Mouse (Mus musculus): Measurements from ENCODE around the gene 2310050C09Rik. TPM values are rescaled to one million over a fixed set of nuclear protein-coding genes. Genes with fewer than 3 reads are reported as not detected.

2310050C09Rik gene
- not detected in 2 replicates for polyA plus RNA-seq (2012; rRNA removed; ENCODE audit: low replicate concordance)

DNA sequence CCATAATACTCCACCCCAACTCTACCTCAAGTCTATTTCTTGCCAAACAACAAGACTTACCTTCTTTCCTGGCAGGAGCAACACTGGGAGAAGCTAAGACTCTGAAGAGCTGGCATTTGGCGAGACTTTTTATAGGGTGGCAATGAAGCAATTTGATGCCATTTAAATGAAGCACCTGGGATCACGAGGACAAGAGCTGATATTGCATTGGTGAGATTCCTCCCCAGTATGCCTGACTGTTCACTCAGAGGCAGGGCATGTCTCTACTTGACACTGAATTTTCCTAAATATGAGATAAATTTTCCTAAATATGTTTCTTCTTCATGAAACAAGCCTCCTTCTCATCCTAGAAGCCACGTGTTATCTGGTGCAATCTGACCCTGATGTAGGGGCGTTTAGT, at the start of gene 2310050C09Rik:
TSS of gene 2310050C09Rik (minus strand) at position 101 of the 400 bp plus-strand sequence.

DNA sequence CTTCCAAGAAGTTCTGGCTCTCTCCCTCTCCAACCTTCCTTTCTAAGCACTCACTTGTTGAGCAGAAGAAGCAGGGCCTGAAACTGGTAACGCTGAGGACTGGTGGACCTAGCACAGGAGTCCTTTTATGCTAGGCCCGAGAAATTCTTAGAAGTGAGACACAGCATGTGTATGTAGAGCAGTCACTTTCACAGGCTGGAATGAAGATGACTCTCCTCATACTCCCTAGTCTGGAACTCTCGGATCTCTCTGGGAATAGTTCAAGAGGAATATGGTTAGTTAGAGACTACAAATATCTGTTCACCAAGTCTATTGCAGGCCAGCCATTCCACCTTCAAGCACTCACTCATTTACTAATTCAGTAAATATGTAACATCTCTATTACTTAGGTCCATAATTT, 18.8 kb downstream of the 2310050C09Rik start, which contains the start of gene Lce1l:
TSS of gene Lce1l (minus strand) at position 101 of the 400 bp plus-strand sequence.

GRCm38 (mm10) chr3:92827108-92827507, 42.9 kb downstream of the 2310050C09Rik start, which contains the start of gene Kprp:
TSS of gene Kprp (minus strand) at chr3:92827247.

Other genes with a start within 250 kb of the 2310050C09Rik start
- not detected in 2 replicates for gene Lce6a, start 248.6 kb downstream of the 2310050C09Rik start, polyA plus RNA-seq (2012; rRNA removed; ENCODE audit: low replicate concordance)
- not detected in 2 replicates for gene Lce1a1, start 221.9 kb downstream of the 2310050C09Rik start, polyA plus RNA-seq (2012; rRNA removed; ENCODE audit: low replicate concordance)
- gene Lce1b, start 213.3 kb downstream of the 2310050C09Rik start, polyA plus RNA-seq (2012; rRNA removed; ENCODE audit: low replicate concordance) = 0.19 TPM in 1 of 2 replicates, not detected in the other
- not detected in 2 replicates for gene Lce1a2, start 199.9 kb downstream of the 2310050C09Rik start, polyA plus RNA-seq (2012; rRNA removed; ENCODE audit: low replicate concordance)
- 0.27 TPM in 1 of 2 replicates, not detected in the other for gene Lce1c, start 191.0 kb downstream of the 2310050C09Rik start, polyA plus RNA-seq (2012; rRNA removed; ENCODE audit: low replicate concordance)
- not detected in 2 replicates for gene Lce1d, start 183.0 kb downstream of the 2310050C09Rik start, polyA plus RNA-seq (2012; rRNA removed; ENCODE audit: low replicate concordance)
- not detected in 2 replicates for gene Lce1e, start 161.1 kb downstream of the 2310050C09Rik start, polyA plus RNA-seq (2012; rRNA removed; ENCODE audit: low replicate concordance)
- gene Lce1f, start 149.9 kb downstream of the 2310050C09Rik start, polyA plus RNA-seq (2012; rRNA removed; ENCODE audit: low replicate concordance) = 0.21 TPM in 1 of 2 replicates, not detected in the other
- not detected in 2 replicates for gene Gm38119, start 131.1 kb downstream of the 2310050C09Rik start, polyA plus RNA-seq (2012; rRNA removed; ENCODE audit: low replicate concordance)
- not detected in 2 replicates for gene Lce1g, start 117.9 kb downstream of the 2310050C09Rik start, polyA plus RNA-seq (2012; rRNA removed; ENCODE audit: low replicate concordance)
- gene Lce1h, start 105.2 kb downstream of the 2310050C09Rik start, polyA plus RNA-seq (2012; rRNA removed; ENCODE audit: low replicate concordance) = not detected in 2 replicates
- gene Lce1i, start 91.3 kb downstream of the 2310050C09Rik start, polyA plus RNA-seq (2012; rRNA removed; ENCODE audit: low replicate concordance) = not detected in 2 replicates
- not detected in 2 replicates for gene Lce1j, start 79.7 kb downstream of the 2310050C09Rik start, polyA plus RNA-seq (2012; rRNA removed; ENCODE audit: low replicate concordance)
- not detected in 2 replicates for gene Lce1k, start 62.3 kb downstream of the 2310050C09Rik start, polyA plus RNA-seq (2012; rRNA removed; ENCODE audit: low replicate concordance)
- not detected in 2 replicates for gene Kprp, start 43.0 kb downstream of the 2310050C09Rik start, polyA plus RNA-seq (2012; rRNA removed; ENCODE audit: low replicate concordance)
- gene Lce1l, start 18.9 kb downstream of the 2310050C09Rik start, polyA plus RNA-seq (2012; rRNA removed; ENCODE audit: low replicate concordance) = not detected in 2 replicates
- gene Lce3a, start 56.0 kb upstream of the 2310050C09Rik start, polyA plus RNA-seq (2012; rRNA removed; ENCODE audit: low replicate concordance) = not detected in 2 replicates
- not detected in 2 replicates for gene Lce3b, start 62.8 kb upstream of the 2310050C09Rik start, polyA plus RNA-seq (2012; rRNA removed; ENCODE audit: low replicate concordance)
- not detected in 2 replicates for gene Lce3c, start 74.3 kb upstream of the 2310050C09Rik start, polyA plus RNA-seq (2012; rRNA removed; ENCODE audit: low replicate concordance)
- gene Lce3d, start 87.2 kb upstream of the 2310050C09Rik start, polyA plus RNA-seq (2012; rRNA removed; ENCODE audit: low replicate concordance) = not detected in 2 replicates
- gene Lce3e, start 96.8 kb upstream of the 2310050C09Rik start, polyA plus RNA-seq (2012; rRNA removed; ENCODE audit: low replicate concordance) = not detected in 2 replicates
- gene Lce3f, start 122.0 kb upstream of the 2310050C09Rik start, polyA plus RNA-seq (2012; rRNA removed; ENCODE audit: low replicate concordance) = not detected in 2 replicates
- gene Crct1, start 145.5 kb upstream of the 2310050C09Rik start, polyA plus RNA-seq (2012; rRNA removed; ENCODE audit: low replicate concordance) = 0.17 TPM in 1 of 2 replicates, not detected in the other
- gene Lce1m, start 148.8 kb upstream of the 2310050C09Rik start, polyA plus RNA-seq (2012; rRNA removed; ENCODE audit: low replicate concordance) = not detected in 2 replicates
- not detected in 2 replicates for gene Gm4858, start 198.6 kb upstream of the 2310050C09Rik start, polyA plus RNA-seq (2012; rRNA removed; ENCODE audit: low replicate concordance)

All from duodenum, adult 2 months (tissue).